Mouse (Mus musculus) gonadal fat pad, adult 2 months (tissue): ENCODE measurements around the gene Id3. TPM values are rescaled to one million over a fixed set of nuclear protein-coding genes. Genes with fewer than 3 reads are reported as not detected.

Source experiments
- DNase-seq: peaks from one replicate; pipeline ENCODE4 v3.0.0-alpha.2; 2012; ENCODE audit warnings: low read depth
- polyA plus RNA-seq: library from polyadenylated mRNA; depleted of rRNA; stranded (reverse); fragments of >200 nt; gene quantifications from 2 replicates; pipeline ENCODE4 v1.2.3, GENCODE M21; 2012; rRNA removed

Id3 gene
- polyA plus RNA-seq, 1 experiment, result 205 TPM

DNA sequence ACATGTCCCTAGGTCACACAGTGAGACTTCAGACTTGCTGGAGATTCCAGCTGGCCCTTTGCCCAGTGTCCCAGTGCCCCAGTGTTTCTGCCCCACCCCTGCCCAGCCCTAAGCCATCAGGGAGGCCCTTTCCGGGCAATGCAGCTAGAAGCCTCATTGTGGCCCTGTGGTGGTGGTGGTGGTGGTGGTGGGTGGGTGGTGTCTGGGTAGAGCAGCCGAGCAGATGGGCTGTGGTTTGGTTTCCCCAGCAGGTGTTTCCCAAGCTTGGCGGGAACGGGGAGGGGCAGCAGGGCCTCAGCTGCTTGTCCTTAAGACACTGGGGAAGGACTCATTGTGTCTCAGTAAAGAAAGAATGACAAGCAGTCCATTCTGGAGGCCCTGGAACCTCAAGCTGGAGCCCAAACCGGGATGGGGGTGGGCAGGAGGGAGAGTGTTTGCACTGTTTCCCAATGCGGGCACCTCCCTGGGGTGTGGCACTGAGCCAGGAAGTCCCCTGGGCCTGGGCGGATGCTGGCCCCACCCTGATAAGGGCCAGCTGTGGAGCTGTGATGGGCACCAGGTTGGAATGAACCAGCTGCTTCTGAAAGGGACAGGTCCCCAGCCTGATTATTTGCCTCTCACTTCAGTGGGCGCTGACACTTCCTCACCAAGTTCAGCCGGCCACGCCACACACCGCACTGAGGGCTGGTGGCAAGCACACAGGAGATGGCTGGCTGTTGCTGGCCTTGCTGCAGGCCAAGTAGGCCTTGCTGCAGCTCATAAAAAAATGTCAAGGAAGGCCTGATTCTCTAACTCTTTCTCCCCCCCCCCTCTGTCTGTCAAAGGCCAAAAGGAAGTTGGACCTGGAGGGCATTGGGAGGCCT lies 34.5 kb downstream of the Id3 start:
- DNase-seq, result no peak

DNA sequence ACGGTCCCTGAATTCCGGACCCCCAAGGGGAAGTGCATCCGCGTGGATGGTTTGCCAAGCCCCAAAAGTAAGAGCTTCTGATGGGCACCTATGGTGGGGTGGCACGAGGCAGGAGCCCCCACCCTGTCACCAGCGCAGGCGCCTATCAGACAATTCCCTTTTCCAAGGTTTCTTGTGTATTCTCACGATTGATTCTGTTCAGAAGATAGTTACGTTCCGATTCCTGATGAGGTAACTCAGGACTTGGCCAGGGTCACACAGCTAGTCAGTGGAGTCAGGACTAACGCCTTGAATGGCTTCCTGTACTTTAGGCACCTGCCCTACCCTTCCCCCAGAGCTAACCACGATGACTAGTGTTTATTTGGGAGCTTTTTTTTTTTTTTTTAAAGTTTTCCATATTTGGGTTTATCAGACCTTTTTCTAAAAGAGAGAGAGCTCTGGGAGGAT lies 35.2 kb downstream of the Id3 start:
- no peak for DNase-seq

DNA sequence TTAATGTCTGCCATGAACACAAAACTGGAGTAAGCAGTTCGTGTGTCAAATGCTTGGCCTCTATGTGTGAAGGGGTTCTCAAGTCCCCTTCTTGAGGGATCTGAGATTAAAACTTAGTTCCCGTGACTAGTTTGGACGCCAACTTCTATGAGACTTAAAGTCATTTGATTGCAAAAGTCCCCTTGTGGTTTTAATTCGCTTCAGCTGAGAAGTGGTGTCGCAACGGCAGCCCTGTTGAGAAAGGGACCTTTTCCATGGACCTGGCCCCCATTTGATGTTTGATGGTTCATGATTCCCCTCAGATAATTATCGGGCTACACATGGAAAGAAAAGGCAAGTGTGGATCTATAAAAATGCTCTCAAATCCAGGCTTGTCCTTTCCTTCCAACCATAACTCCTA lies 36.2 kb downstream of the Id3 start:
- DNase-seq, result no peak

DNA sequence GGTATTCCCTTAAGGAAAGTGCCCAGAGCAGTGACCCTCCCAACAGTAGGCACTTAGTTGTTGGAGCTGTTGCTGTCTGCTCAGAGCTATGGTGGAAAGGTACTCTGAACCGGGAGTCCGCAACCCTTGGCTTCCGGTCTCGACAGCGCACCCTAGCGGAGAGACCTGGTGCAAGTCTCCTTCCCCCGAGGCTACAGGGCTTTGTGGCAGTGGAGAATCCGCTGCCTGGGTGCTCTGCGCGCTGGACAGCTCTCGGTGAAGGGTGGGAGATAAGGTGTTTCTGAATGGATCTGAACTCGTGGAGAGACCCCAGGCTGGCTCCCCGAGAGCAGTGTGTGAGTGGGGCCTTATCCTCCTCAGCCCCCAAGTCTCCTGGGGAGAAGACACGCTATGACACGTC lies 36.7 kb downstream of the Id3 start:
- no peak for DNase-seq

DNA sequence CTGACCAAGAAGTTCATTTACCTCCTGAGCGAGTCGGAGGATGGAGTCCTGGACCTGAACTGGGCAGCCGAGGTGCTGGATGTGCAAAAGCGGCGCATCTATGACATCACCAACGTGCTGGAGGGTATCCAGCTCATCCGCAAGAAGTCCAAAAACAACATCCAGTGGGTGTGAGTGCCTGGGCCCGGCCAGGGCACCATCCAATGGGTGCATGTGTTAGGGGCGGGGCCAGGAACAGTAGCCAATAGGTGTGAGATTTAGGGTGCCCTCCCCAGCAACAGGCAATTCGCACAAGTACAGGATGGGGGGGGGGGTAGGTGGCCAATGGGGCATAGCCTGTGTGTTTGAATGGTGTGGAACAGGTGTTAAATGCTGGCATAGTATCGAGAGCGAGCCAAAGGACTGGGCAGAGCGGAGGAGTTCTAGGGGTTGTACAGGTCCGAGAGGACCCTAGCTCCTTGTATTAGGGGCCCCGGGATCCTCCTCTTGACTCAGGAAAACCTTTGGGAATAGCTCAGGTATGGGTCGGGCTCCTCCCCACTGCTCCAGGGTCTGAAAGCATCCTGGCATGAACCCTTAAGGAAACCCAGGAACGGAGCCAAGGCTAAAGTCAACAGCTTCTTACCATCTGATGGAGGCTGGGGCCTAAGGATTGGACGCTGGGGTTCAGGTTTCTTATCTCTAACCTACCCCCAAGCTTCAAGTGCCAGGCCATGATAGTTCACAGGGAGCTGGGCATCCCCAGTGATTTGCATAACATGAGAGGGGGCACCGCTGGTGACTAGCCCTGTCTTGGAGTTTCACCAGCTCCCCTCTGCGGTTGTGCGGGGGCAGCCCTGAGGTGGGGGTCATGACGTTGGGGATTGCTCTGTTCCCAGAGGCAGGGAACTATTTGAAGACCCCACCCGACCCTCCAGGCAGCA lies 37.4 kb downstream of the Id3 start:
- DNase-seq, result no peak

DNA sequence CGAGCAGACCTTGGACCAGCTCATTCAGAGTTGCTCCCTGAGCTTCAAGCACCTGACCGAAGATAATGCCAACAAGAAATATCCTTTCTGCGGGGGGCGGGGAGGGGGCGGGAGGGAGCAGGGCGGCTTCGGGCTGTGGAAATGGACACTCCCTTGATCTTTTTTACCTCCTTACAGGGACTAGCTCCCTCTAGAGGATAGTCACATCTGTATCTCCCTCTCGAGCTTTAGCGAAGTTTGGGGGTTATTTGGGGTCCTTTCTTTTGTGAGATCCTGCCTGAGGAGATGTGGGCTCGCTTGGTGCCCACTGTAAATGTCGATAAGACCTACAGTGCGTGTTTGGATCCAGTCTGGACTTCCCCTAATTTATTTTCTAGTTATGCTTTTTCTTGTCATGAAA lies 38.1 kb downstream of the Id3 start:
- DNase-seq, result no peak

DNA sequence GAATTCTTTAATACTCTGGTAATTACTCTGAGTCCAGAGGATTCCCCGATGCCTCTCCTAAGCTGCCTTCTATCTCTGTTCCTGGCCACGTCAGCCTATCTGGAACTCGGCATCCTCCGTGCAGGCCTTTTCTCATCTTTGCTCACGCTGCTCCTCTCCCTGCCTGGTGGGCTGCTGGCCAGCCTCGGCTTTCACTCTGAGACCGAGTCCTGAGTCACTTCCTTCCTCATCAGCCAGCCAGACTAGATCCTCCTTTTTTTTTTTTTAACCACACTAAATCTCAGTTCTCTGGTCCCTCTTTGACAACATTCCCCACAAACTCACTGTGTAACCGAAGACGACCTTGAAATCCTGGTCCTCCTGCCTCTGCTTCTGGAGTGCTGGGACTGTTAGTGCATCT lies 42.1 kb downstream of the Id3 start:
- no peak for DNase-seq

DNA sequence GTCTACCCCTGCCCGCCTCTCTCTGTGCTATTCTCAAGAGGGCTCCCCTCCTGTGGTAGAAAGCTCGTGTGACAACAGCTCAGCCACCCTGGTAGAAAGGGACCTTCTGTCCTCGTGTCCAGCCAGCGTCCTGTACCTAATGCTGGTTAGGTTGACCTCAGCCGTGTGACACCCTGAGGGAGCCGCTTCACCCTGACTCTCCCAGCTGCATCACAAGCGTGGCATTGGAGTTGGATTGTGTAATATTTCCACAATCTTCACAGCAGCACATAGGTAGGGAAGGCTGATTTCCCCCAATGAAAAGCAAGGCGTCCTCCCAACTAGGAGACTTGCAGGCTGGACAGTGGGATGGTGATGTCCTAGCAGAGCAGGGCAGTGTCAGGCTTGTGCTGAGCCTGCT lies 43.0 kb downstream of the Id3 start:
- DNase-seq, result no peak

DNA sequence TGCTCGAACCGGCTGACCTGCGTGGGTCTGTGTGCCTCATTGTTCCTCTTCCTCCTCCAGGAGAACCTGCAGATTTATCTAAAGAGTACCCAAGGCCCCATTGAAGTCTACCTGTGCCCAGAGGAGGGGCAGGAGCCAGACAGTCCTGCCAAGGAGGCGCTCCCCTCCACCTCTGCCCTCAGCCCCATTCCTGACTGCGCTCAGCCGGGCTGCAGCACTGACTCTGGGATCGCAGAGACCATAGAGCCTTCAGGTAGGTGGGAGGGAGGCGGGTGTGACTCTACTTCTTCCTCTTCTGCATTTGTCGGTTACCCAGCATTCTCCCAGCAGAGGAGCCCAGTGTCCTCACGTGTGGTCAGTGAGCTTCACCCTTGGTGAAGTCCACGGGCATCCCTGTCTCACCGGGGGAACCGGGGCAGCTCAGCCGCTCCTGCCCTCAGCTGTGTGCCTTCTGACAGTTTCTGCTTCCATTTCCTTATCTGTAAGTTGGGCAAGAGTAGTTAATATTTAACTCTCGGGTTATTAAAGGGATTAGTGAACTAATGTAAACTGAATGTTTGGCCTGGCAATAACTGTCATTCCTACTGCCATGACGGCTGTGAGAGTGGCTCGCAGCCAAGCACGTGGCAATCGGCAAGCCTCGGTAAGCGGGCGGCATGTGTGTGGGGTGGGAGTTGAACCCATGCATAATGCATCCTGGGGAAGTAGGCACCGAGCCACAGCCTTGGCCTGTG lies 43.6 kb downstream of the Id3 start:
- no peak for DNase-seq

DNA sequence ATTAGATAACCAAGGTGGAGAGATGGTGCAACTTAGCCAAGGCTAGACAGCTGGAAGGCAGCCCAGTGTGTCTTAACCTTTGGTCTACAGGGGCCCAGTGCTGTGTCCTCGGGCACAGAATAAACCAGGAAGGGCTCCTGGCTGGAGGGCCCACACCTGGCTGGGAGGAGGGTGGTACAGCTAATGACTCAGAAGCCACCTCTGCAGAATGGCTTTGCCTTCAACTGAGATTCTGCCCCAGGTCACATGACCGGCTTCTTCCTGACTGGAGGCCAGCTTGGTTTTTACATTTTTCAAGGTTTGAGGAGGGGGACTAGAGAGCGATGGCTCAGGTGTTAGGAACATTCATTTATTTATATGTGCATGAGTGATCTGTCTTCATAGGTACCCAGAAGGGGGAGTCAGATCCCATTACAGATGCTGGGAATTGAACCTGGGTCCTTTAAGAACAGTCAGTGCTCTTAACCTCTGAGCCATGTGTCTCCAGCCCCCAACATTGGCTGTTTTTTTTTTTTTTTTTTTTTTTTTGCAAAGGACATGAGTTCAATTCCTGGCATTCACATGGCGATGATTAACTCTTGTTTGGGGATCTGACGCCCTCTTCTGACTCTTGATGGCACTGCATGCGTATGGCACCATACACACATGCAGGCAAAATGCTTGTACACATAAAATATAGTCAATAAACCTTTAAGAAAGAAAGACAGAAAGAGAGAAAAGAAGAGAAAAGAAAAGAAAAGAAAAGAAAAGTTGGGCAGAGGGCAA lies 45.9 kb downstream of the Id3 start:
- DNase-seq, result no peak

DNA sequence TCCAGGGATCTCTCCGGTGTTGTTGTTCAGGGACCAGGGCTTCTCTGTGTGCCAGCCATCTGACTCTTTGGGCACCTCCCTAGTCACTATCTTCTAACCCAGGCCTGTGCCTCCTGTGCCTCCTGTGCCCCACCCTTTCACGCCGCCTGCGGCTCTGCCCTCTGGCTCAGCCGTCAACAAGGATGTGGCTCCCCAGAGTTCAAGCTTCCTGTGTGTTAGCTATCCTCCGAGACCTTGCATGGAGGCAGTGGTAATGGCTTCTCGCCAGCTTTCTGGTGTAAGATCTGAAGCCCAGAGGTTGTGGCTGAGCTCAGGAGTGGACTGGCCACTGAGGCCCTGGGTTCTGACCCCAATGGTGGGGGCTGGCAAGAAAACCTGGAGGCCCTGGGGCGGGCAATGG lies 46.6 kb downstream of the Id3 start:
- no peak for DNase-seq

DNA sequence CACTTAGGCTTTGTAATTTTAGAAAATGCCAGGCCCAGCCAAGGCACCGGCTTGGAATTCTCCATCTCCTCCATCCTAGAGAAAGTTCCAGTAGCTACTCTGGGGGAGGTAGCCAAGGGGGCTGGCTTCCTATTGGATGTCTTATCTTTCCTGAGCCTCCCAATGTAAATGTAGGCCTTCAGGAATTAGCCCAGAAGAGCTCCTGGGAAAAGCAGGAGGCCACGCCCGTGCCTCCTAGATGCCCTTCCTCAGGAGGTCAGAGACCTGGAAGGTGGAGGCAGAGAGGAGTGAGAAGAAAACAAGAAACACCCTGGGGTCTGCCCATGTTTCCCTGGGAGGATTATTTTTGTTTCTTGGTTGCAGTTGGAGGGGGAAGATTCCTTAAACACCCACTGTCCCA lies 50.3 kb downstream of the Id3 start:
- no peak for DNase-seq

DNA sequence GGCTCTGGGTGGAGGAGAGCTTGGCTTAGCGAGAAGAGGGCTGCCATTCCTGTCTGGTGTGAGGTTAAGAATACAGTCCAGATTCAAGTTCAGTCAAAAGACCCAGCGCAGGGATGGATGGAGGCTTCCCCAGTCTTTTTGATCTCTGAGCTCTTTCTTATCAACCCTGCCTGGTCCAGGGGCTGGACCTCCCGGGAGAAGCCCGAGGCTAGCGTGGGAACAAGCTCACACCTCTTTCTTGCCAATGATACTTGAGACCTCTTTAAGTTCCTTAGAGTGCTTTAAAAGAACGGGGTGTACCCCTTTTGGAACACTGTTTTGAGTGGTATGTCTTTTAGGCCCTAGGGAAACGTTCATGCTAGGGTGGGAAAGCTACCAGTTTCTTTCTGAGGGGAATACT lies 51.7 kb downstream of the Id3 start:
- DNase-seq, result no peak

Other genes with a start within 250 kb of the Id3 start
- gene Cnr2, start 248.1 kb upstream of the Id3 start, polyA plus RNA-seq, result 1.4 and 1.7 TPM in 2 replicates
- 111 and 134 TPM in 2 replicates for gene Fuca1, start 222.8 kb upstream of the Id3 start, polyA plus RNA-seq
- 50.5 and 52.5 TPM in 2 replicates for gene Hmgcl, start 197.0 kb upstream of the Id3 start, polyA plus RNA-seq
- gene Gale, start 179.8 kb upstream of the Id3 start, polyA plus RNA-seq, result 44.7 and 68.5 TPM in 2 replicates
- 61.8 and 75.3 TPM in 2 replicates for gene Lypla2, start 170.9 kb upstream of the Id3 start, polyA plus RNA-seq
- 44.7 and 48.6 TPM in 2 replicates for gene Pithd1, start 156.2 kb upstream of the Id3 start, polyA plus RNA-seq
- gene Eloa, start 121.7 kb upstream of the Id3 start, polyA plus RNA-seq, result 16.0 and 17.9 TPM in 2 replicates
- 410 and 531 TPM in 2 replicates for gene Rpl11, start 90.1 kb upstream of the Id3 start, polyA plus RNA-seq
- gene E2f2, start 28.9 kb downstream of the Id3 start, polyA plus RNA-seq, result 2.0 and 2.4 TPM in 2 replicates
- 5.6 and 6.2 TPM in 2 replicates for gene Asap3, start 62.9 kb downstream of the Id3 start, polyA plus RNA-seq
- gene Tcea3, start 104.2 kb downstream of the Id3 start, polyA plus RNA-seq, result 3.1 and 5.1 TPM in 2 replicates
- gene Zfp46, start 141.2 kb downstream of the Id3 start, polyA plus RNA-seq, result 27.6 and 30.4 TPM in 2 replicates
- gene Hnrnpr, start 167.4 kb downstream of the Id3 start, polyA plus RNA-seq, result 12.6 and 20.7 TPM in 2 replicates